Mouse (Mus musculus) forebrain, embryonic 15.5 days (tissue): Measurements from ENCODE around the gene Pkdrej. TPM values are rescaled to one million over a fixed set of nuclear protein-coding genes. Genes with fewer than 3 reads are reported as not detected.

Experiments
- polyA plus RNA-seq: library from polyadenylated mRNA; unstranded; fragments of >200 nt; fragmentation: Nextera tagmentation; extraction: Ambion mirVana; gene quantifications from 2 replicates; pipeline ENCODE4 v1.2.1, GENCODE M21; 2015

Gene Pkdrej
- polyA plus RNA-seq, 1 experiment from 2014 or later: 0.04 TPM

Other genes with a start within 250 kb of the Pkdrej start
- 132 and 133 TPM in 2 replicates for gene Wnt7b, start 239.3 kb downstream of the Pkdrej start, polyA plus RNA-seq
- gene Ppara, start 86.8 kb downstream of the Pkdrej start, polyA plus RNA-seq: 1.4 and 1.5 TPM in 2 replicates
- gene Cdpf1, start 10.0 kb downstream of the Pkdrej start, polyA plus RNA-seq: 22.8 and 24.3 TPM in 2 replicates
- 2.9 and 3.6 TPM in 2 replicates for gene Ttc38, start 10.6 kb upstream of the Pkdrej start, polyA plus RNA-seq
- 14.6 and 15.7 TPM in 2 replicates for gene Gtse1, start 38.0 kb upstream of the Pkdrej start, polyA plus RNA-seq
- 51.6 and 54.0 TPM in 2 replicates for gene Trmu, start 57.6 kb upstream of the Pkdrej start, polyA plus RNA-seq
- gene Celsr1, start 212.0 kb upstream of the Pkdrej start, polyA plus RNA-seq: 5.8 and 7.2 TPM in 2 replicates
- 48.8 and 52.9 TPM in 2 replicates for gene Gramd4, start 236.0 kb upstream of the Pkdrej start, polyA plus RNA-seq